Mouse (Mus musculus) MEL-GATA-1-ER (cell line): ENCODE data around the gene Eef1akmt3.
"Not testable (repeated sequence)": the region's sequence is repeated elsewhere in the genome, so short reads cannot be mapped to it uniquely, and the experiment has no call there.

Source experiments
- DNase-seq: peaks from one replicate; pipeline ENCODE4 v3.0.0-alpha.2; 2012; ENCODE audit warnings: low read depth; ENCODE audit errors: extremely low read depth

The Eef1akmt3 gene

DNA sequence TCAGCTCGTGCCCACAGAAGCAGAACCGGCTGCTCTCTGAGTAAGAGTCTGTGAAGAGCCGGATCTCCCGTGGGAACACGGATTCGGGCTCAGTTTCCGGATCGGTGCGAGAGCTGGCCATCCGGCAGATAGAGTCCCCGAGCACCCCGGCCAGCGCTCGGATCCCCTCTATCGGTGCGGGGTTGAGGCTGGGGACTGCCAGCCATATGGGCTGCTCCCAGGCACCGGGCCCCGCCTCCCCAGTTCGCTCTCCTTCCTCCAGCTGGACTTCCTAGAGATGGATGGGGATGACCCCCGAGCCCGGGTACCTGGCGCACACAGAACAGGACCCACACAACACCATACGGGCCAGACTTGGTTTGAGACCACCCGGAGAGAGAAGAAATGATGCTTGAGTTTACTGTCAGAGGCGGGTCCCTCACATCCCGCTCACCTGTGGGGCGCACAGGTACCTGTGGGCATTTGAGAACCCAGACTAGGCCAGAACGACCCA, at the start of gene Eef1akmt3, which contains the start of gene Mettl1:
TSS of gene Eef1akmt3 (minus strand) at position 240 of the 493 bp plus-strand sequence.
TSS of gene Mettl1 (plus strand) at position 141 of the 493 bp plus-strand sequence.
- DNase-seq = no peak

DNA sequence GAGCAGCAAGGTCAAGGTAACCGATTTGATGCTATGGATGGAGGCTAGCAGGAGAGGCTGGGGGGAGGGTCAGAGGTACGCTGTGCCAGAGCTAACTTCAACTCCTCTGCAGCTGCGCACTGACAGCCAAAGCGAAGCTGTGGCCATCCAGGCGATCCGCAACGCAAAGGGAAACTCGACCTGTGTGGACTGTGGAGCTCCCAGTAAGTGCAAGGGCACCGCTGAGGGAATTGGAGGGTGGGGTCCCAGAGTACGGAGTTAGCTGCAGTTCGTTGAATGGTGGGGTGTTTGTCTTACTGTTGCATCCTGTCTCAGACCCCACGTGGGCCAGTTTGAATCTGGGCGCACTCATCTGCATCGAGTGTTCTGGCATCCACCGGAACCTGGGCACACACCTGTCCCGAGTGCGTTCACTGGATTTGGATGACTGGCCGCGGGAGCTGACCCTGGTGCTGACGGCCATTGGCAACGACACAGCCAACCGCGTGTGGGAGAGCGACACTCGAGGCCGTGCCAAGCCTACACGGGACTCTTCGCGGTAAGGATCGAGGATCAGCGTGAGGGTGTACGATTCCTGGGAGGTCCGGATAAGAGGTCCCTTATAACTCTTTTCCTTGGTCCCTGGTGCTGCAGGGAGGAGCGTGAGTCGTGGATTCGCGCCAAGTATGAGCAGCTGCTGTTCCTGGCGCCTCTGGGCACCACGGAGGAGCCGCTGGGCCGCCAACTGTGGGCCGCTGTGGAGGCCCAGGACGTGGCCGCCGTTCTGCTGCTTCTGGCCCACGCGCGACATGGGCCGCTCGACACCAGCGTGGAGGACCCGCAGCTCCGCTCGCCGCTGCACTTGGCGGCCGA, 49.5 kb upstream of the Eef1akmt3 start:
- DNase-seq = no peak

DNA sequence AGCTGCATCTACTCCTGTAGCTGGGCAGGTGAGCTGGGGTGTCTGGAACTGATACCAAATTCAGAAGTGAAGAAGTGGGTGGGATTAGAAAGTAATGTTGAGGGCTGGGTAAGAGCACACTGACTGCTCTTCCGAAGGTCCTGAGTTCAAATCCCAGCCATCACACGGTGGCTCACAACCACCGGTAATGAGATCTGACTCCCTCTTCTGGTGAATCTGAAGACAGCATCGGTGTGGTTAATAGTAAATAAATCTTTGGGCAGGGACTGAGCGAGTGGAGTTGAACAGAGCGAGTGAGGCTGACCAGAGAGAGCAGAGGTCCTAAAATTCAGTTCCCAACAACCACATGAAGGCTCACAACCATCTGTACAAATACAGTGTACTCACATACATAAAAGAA, 44.3 kb upstream of the Eef1akmt3 start:
- no peak for DNase-seq

DNA sequence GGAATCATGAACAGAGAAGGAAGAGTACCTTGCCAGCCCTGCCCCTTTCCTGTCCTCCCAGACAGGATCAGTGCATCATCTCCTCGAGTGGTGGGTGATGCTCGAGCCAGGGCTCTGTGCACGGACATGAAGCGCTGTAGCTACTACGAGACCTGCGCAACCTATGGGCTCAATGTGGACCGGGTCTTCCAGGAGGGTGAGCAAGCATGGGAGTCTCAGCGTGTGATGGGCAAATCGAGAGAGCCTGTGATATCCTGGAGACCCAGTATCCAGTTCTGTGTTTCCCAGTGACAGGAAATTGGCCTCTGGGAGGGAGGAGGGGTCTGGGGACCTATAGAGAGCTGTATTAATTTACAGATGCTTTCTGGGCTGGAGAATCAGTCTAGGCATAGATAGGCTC, 43.7 kb upstream of the Eef1akmt3 start:
- no peak for DNase-seq

- no peak for DNase-seq
Measured at GRCm38 (mm10) chr10:127083915-127084306, 42.6 kb upstream of the Eef1akmt3 start.

GRCm38 (mm10) chr10:127083292-127083914, 42.1 kb upstream of the Eef1akmt3 start:
- DNase-seq = no peak

DNA sequence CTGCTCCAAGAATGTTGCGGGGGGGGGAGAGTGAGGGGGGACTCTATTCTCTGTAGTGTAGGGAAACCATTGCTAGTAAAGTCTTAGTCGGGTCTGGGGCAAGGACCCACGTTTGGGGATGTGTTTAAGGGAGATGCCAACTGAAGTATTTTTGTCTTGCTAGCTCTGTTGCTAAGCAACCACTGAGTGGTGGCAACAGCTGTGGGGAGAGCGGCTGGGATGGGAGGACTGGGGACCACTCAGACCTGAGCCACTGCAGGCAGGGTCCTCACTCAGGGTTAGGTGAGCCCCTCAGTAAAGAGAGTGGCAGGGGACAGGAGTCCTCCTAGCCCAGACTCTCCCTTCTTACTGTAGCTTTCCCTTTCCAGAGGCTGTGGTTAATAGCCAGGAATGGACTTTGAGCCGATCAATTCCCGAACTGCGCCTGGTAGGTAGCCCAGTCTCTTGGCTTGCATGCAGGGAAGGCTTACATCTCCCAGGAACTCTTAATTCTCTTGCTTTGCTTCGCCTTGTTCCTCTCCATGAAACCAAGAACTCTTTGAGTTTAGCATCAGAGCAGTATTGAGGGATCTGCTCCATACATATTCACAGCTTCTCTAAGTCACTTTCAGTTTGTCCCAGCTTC, 40.8 kb upstream of the Eef1akmt3 start:
- no peak for DNase-seq

GRCm38 (mm10) chr10:127080901-127081780, 39.8 kb upstream of the Eef1akmt3 start:
- no peak for DNase-seq

DNA sequence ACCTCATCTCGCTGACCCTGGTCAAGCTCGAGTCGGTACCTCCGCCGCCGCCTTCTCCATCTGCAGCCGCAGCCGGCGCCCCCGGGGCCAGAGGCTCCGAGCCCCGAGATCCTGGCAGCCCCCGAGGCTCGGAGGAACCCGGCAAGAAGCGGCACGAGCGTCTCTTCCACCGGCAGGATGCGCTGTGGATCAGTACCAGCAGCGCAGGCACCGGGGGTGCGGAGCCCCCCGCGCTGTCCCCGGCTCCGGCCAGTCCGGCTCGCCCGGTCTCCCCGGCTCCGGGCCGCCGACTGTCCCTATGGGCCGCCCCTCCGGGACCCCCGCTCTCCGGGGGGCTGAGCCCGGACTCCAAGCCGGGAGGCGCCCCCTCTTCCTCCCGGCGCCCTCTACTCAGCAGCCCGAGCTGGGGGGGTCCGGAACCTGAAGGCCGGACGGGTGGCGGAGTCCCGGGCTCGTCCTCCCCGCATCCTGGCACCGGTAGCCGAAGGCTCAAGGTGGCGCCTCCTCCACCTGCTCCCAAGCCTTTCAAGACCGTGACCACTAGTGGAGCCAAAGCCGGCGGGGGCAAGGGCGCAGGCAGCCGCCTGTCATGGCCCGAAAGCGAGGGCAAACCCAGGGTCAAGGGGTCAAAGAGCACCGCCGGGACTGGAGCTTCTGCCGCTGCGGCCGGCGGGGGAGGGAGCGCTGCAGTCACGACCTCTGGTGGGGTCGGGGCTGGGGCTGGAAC, 38.5 kb upstream of the Eef1akmt3 start:
- no peak for DNase-seq

- DNase-seq = no peak
Measured at GRCm38 (mm10) chr10:127078677-127079575, 37.6 kb upstream of the Eef1akmt3 start.

- DNase-seq = no peak
Measured at GRCm38 (mm10) chr10:127078001-127078676, 36.8 kb upstream of the Eef1akmt3 start.

DNA sequence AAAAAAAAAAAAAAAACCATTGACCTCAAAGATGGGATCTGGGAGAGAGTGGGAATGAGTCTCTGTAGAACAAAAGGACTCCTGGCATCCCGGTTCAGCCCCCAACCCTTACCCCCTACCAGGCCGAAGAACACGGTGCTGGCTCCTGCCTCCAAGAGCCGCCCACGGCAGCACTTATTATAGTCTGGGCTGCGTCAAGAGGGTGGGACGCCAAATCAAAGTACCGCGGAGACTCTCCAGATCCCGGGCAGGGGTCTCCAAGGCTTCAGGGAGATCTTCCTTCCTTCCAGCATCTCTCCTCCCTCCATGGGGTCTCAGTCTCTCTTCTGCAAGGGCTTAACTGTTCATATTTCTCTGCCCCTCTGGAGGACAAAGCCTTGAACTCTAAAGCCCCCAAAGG, 36.2 kb upstream of the Eef1akmt3 start:
- DNase-seq = no peak

DNA sequence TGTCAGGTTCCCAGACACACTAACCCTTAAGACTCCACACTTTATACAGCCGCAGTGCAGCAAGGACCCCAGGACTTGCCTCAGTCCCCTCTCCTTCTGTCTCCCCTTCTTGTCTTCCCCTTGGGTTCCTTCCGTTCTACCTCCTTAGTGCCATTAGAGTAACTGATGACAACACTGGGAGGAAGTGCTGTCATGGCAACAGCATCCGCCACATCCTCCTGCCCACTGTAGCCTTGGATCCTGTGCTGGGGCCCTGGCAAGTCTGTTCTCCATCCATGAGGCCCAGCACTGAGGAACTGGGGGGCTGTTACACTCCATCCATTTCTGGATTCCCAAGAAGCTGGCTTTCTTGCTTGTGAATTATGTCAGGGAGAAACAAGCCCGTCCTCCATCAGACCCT, 34.8 kb upstream of the Eef1akmt3 start:
- DNase-seq = no peak

- DNase-seq = no peak
Measured at GRCm38 (mm10) chr10:127075651-127076050, 34.3 kb upstream of the Eef1akmt3 start.

GRCm38 (mm10) chr10:127075080-127075479, 33.8 kb upstream of the Eef1akmt3 start, which contains the start of gene Agap2:
Gene Agap2, plus strand, starts transcription at chr10:127075284.
- DNase-seq = no peak

GRCm38 (mm10) chr10:127073981-127074380, 32.7 kb upstream of the Eef1akmt3 start:
- no peak for DNase-seq

GRCm38 (mm10) chr10:127072969-127073368, 31.7 kb upstream of the Eef1akmt3 start:
- not testable (repeated sequence) for DNase-seq

DNA sequence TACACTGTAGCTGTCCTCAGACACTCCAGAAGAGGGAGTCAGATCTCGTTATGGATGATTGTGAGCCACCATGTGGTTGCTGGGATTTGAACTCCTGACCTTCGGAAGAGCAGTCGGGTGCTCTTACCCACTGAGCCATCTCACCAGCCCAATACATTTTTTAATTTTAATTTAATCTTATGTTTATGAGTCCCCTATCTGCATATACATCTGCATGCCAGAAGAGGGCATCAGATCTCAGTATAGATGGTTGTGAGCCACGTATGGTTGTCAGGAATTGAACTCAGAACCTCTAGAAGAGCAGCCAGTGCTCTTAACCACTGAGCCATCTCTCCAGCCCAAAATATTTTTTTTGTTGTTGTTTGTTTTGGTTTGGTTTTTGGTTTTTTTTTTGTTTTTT, 31.0 kb upstream of the Eef1akmt3 start:
- not testable (repeated sequence) for DNase-seq

DNA sequence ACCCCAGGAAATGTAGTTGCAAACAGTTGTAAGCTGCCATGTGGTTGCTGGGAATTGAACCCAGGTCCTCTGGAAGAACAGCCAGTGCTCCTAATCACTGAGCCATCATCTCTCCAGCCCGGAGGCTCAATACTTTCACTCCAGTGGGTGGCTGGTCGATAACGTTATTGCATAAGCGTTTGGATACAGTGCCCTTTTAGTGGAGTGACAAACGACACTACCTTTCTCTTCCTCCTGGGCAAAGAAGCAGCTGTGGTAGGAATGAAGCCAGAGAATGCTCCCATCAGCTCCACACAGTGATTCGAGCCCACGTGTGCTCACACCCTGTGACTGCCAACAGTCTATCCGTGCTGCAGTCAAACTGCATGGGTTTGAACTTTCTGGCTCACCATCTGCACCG, 29.9 kb upstream of the Eef1akmt3 start:
- DNase-seq = no peak
